In genomic region chr13:62653369-62653743, GRCm38 (mm10) we compare ENCODE assay signal across 8 mouse cellular contexts. TPM values are rescaled to one million over a fixed set of nuclear protein-coding genes. Genes with fewer than 3 reads are reported as not detected.
DNase-seq lines count a peak whose midpoint lies in the region; ATAC-seq and TF ChIP-seq lines count a peak whose summit lies in the region.

No protein-coding gene starts in this region.

- WGBS in lung, adult 2 months = 18% methylated on average over 8 of the region's 8 CpGs
- WGBS in limb, embryonic 11.5 days = 30% methylated on average over 8 of the region's 8 CpGs
- 21% methylated on average over 8 of the region's 8 CpGs for WGBS in neural tube, embryonic 15.5 days

- no peaks in the 10 kb centered on the region for H3K4me1 ChIP-seq in lung, adult 2 months (ENCODE audit: control insufficient read depth, insufficient read depth, low read length)
- H3K4me1 ChIP-seq in embryonic fibroblast, embryonic 13.5 days (ENCODE audit: control insufficient read depth, insufficient read depth, low read length) = no peaks in the 10 kb centered on the region
- no peaks in the 10 kb centered on the region for H3K4me1 ChIP-seq in limb, embryonic 11.5 days (ENCODE audit: control insufficient read depth, insufficient read depth, low read length)
- H3K4me1 ChIP-seq in neural tube, embryonic 15.5 days = no peaks in the 10 kb centered on the region

- H3K36me3 ChIP-seq in limb, embryonic 11.5 days (ENCODE audit: control insufficient read depth, insufficient read depth, low read length) = no peaks in the 10 kb centered on the region
- peaks cover 6% of the 10 kb centered on the region; the same call in 1 of the 2 replicates for H3K36me3 ChIP-seq in neural tube, embryonic 15.5 days

- peak overlapping the region; percentile 43; the same call in 1 of the 2 replicates for H3K4me2 ChIP-seq in limb, embryonic 11.5 days (ENCODE audit: low read depth, severe bottlenecking)
- H3K4me2 ChIP-seq in neural tube, embryonic 15.5 days = peak overlapping the region; percentile 60

- TF ChIP-seq POLR2A in lung, adult 2 months (IDR thresholded peaks at IDR 0.05; ENCODE audit: borderline replicate concordance, extremely low read depth, low read depth, low read length) = no peak
- TF ChIP-seq POLR2A in embryonic fibroblast, embryonic 13.5 days (IDR thresholded peaks at IDR 0.05; ENCODE audit: low read depth, low read length) = no peak

- no peak overlapping the region for H3K9ac ChIP-seq in limb, embryonic 11.5 days (ENCODE audit: low read length)
- peak overlapping the region; percentile 69 for H3K9ac ChIP-seq in neural tube, embryonic 15.5 days (replicated peaks)

- TF ChIP-seq CTCF in lung, adult 2 months (IDR thresholded peaks at IDR 0.05; ENCODE audit: insufficient read depth, low read length) = no peak
- no peak for TF ChIP-seq CTCF in embryonic fibroblast, embryonic 13.5 days (IDR thresholded peaks at IDR 0.05; ENCODE audit: borderline replicate concordance, insufficient read depth, low read length)

- 0 out of 2 replicates have a peak, but pooled peaks have one; percentile 57 for ATAC-seq in limb, embryonic 11.5 days (ENCODE audit: insufficient number of reproducible peaks, low FRiP score, low TSS enrichment, low read depth)
- ATAC-seq in neural tube, embryonic 15.5 days (ENCODE audit: low FRiP score) = peak; percentile 95

- no peak for DNase-seq in lung, adult 2 months
- DNase-seq in lung, postnatal 25 days (ENCODE audit: low spot score) = no peak
- DNase-seq in limb, embryonic 11.5 days (ENCODE audit: low spot score) = no peak
- no peak for DNase-seq in right cerebral cortex, postnatal 25 days
- DNase-seq in layer of hippocampus, postnatal 25 days (ENCODE audit: extremely low spot score in 1 of 2, low spot score in 1 of 2) = no peak
- no peak for DNase-seq in gastrocnemius, postnatal 25 days

- no peaks in the 10 kb centered on the region for H3K9me3 ChIP-seq in limb, embryonic 11.5 days (ENCODE audit: control insufficient read depth, low read length)
- 0 out of 2 replicates have a peak, but pooled peaks cover 5% of the 10 kb centered on the region for H3K9me3 ChIP-seq in neural tube, embryonic 15.5 days (replicated peaks)

- no peaks in the 10 kb centered on the region for H3K27me3 ChIP-seq in limb, embryonic 11.5 days (ENCODE audit: control insufficient read depth, insufficient read depth, low read length)
- H3K27me3 ChIP-seq in neural tube, embryonic 15.5 days (replicated peaks) = no peaks in the 10 kb centered on the region

- H3K4me3 ChIP-seq in lung, adult 2 months (replicated peaks; ENCODE audit: extremely low read depth, low read depth, low read length) = peak overlapping the region; percentile 60
- H3K4me3 ChIP-seq in embryonic fibroblast, embryonic 13.5 days (ENCODE audit: insufficient read depth, low read length) = peak overlapping the region; percentile 72
- peak overlapping the region; percentile 45 for H3K4me3 ChIP-seq in limb, embryonic 11.5 days (ENCODE audit: low read depth, low read length)
- H3K4me3 ChIP-seq in neural tube, embryonic 15.5 days (replicated peaks) = peak overlapping the region; percentile 61

- no peak overlapping the region for H3K27ac ChIP-seq in embryonic fibroblast, embryonic 13.5 days (ENCODE audit: insufficient read depth, low read length)
- H3K27ac ChIP-seq in limb, embryonic 11.5 days (replicated peaks; ENCODE audit: low read depth, low read length) = no peak overlapping the region
- peak overlapping the region; percentile 77 for H3K27ac ChIP-seq in neural tube, embryonic 15.5 days (replicated peaks)

RNA-seq across cellular contexts. Expression of gene 6720489N17Rik, which starts 29.4 kb away (rescaled TPM):
- 0.20 and 0.22 TPM in 2 replicates for polyA plus RNA-seq in lung, adult 2 months (2012; rRNA removed)
- polyA plus RNA-seq in embryonic fibroblast, embryonic 13.5 days (2011; ENCODE audit: insufficient read length, low read depth, missing spikeins) = 3.4 and 4.9 TPM in 2 replicates
- 19.0 and 21.7 TPM in 2 replicates for polyA plus RNA-seq in limb, embryonic 11.5 days (2014; fragmentation: Nextera tagmentation; extraction: Ambion mirVana)
- 6.7 and 8.6 TPM in 2 replicates for polyA plus RNA-seq in neural tube, embryonic 15.5 days (2015; fragmentation: Nextera tagmentation; extraction: Ambion mirVana)
- total RNA-seq in layer of hippocampus, postnatal 25 days (2021) = 1 to 10 TPM; 3.3 to 4.2 TPM
- under 1 TPM; 0.64 to 0.67 TPM for total RNA-seq in gastrocnemius, postnatal 25 days (2021)
